Mouse (Mus musculus): Measurements from ENCODE around the gene Jmjd1c. TPM values are rescaled to one million over a fixed set of nuclear protein-coding genes. Genes with fewer than 3 reads are reported as not detected.

Gene Jmjd1c
- polyA plus RNA-seq, 1 experiment from 2014 or later, result 58.6 TPM

DNA sequence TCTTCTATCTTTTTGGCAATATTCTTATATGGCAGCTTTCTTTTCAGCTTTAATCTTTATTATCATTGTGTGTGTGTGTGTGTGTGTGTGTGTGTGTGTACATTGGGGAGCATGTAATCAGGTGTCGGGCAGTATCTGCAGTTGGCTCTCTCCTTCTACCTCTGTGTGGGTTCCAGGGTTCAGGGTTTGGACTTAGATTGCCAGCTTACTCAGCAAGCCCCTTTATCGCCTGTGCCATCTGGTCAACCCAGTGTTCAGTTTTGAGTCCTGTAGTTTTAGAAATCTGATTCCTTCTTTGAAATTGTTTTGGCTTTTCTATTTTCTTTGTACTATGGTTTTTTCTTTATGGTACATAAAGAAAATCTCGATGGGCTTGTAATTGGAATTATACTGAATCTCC lies 58.7 kb downstream of the Jmjd1c start:
- no peak for ATAC-seq (ENCODE audit: low FRiP score)
- Histone ChIP-seq H3K9me3 (no peaks in the 10 kb centered on the region), H3K9ac (no peak overlapping the region), H3K4me1 (no peaks in the 10 kb centered on the region), H3K36me3 (replicated peaks) (0 out of 2 replicates have a peak, but pooled peaks cover 3% of the 10 kb centered on the region), H3K27me3 (no peaks in the 10 kb centered on the region), H3K4me3 (replicated peaks) (no peak overlapping the region), H3K27ac (no peak overlapping the region), H3K4me2 (no peak overlapping the region)
- WGBS, result 98% methylated on average over 3 of the region's 3 CpGs

GRCm38 (mm10) chr10:67174049-67174448 lies 78.1 kb downstream of the Jmjd1c start:
- ATAC-seq (ENCODE audit: low FRiP score), result no peak
- no peak overlapping the region for H3K9ac ChIP-seq
- H3K4me3 ChIP-seq (replicated peaks), result no peak overlapping the region
- no peak overlapping the region for H3K4me2 ChIP-seq
- no peak overlapping the region for H3K27ac ChIP-seq
- WGBS, result 91% methylated on average over 1 of the region's 1 CpGs
- no peaks in the 10 kb centered on the region for H3K27me3 ChIP-seq
- H3K9me3 ChIP-seq, result no peaks in the 10 kb centered on the region
- no peaks in the 10 kb centered on the region for H3K4me1 ChIP-seq
- no peaks in the 10 kb centered on the region for H3K36me3 ChIP-seq (replicated peaks)

DNA sequence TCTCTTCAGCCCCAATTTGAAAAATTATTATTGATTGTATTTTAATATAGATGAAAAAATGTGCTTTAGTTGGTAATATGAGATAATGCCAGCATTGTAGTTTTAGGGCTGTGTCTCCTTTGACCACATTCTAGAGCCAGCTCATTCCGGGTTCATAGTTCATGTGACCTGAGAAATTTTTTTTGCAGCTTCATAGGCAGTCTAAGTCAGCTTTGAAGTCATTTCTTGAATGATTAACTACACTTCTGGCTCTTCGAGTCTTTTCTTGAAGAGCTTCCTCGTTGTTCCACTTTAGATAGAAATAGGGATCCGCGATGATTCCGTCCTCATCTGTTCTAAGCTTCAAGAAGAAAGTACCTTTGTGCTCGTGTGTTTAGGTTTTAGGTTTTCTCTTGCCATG lies 80.1 kb downstream of the Jmjd1c start:
- Histone ChIP-seq H3K9ac (no peak overlapping the region), H3K4me1 (no peaks in the 10 kb centered on the region), H3K4me3 (replicated peaks) (no peak overlapping the region), H3K27ac (no peak overlapping the region), H3K36me3 (replicated peaks) (no peaks in the 10 kb centered on the region), H3K4me2 (no peak overlapping the region), H3K27me3 (no peaks in the 10 kb centered on the region), H3K9me3 (no peaks in the 10 kb centered on the region)
- no peak for ATAC-seq (ENCODE audit: low FRiP score)
- WGBS, result 84% methylated on average over 7 of the region's 7 CpGs

DNA sequence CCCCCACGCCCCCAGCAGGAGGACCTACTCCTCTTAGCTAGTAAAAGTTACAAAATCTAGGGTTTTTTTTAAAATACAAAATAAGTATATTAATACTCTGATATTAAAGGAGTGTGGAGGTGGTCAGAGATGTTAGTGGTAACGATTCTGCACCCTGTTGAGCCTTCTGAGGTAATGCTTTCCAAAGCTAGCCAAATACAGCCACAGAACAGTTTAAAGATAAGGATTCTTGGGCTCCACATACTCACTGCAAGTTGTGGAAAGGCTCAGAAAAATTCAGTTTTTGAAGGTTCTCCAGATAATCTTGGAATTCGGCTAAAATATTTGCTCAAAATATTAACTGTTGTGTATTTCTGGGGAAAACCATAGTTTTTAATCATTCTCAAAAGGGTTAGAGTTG lies 81.0 kb downstream of the Jmjd1c start:
- Histone ChIP-seq H3K9me3 (no peaks in the 10 kb centered on the region), H3K27ac (no peak overlapping the region), H3K27me3 (no peaks in the 10 kb centered on the region), H3K4me3 (replicated peaks) (no peak overlapping the region), H3K9ac (no peak overlapping the region), H3K36me3 (replicated peaks) (no peaks in the 10 kb centered on the region), H3K4me1 (no peaks in the 10 kb centered on the region), H3K4me2 (no peak overlapping the region)
- WGBS, result 62% methylated on average over 3 of the region's 3 CpGs
- ATAC-seq (ENCODE audit: low FRiP score), result no peak

- H3K36me3 ChIP-seq (replicated peaks), result no peaks in the 10 kb centered on the region
- H3K27me3 ChIP-seq, result no peaks in the 10 kb centered on the region
- H3K4me3 ChIP-seq (replicated peaks), result no peak overlapping the region
- H3K9me3 ChIP-seq, result no peaks in the 10 kb centered on the region
- H3K4me2 ChIP-seq, result no peak overlapping the region
- no peak overlapping the region for H3K9ac ChIP-seq
- no peaks in the 10 kb centered on the region for H3K4me1 ChIP-seq
- 87% methylated on average over 4 of the region's 4 CpGs for WGBS
- H3K27ac ChIP-seq, result no peak overlapping the region
- no peak for ATAC-seq (ENCODE audit: low FRiP score)
Measured at GRCm38 (mm10) chr10:67177410-67177809, 81.5 kb downstream of the Jmjd1c start.

GRCm38 (mm10) chr10:67180021-67180420 lies 84.1 kb downstream of the Jmjd1c start:
- H3K27ac ChIP-seq, result no peak overlapping the region
- no peak for ATAC-seq (ENCODE audit: low FRiP score)
- no peak overlapping the region for H3K9ac ChIP-seq
- no peaks in the 10 kb centered on the region for H3K36me3 ChIP-seq (replicated peaks)
- no peak overlapping the region for H3K4me3 ChIP-seq (replicated peaks)
- WGBS, result 94% methylated on average over 8 of the region's 8 CpGs
- no peaks in the 10 kb centered on the region for H3K9me3 ChIP-seq
- H3K4me2 ChIP-seq, result no peak overlapping the region
- H3K27me3 ChIP-seq, result no peaks in the 10 kb centered on the region
- H3K4me1 ChIP-seq, result peaks cover 10% of the 10 kb centered on the region

DNA sequence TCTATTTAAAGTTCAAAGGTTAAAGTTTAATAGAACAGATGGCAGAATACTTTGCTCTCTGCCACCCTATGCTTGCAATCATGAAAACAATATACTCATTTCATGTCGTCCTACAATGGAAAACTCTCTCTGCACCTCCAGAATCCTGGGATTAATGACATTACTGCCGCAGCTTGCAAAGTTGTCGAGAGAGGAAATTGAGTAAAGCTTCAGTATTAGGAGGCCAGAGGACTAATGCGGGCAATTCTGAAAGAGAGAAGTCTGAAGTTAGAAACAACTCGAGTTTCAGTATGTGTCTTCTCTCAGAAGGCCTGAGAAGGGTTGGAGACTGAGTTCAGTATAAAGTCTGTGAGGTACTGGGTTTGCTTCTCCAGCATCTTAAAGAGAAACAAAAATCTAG lies 84.9 kb downstream of the Jmjd1c start:
- Histone ChIP-seq H3K27me3 (no peaks in the 10 kb centered on the region), H3K9ac (no peak overlapping the region), H3K36me3 (replicated peaks) (no peaks in the 10 kb centered on the region), H3K4me3 (replicated peaks) (no peak overlapping the region), H3K4me2 (no peak overlapping the region), H3K4me1 (peaks cover 10% of the 10 kb centered on the region), H3K9me3 (no peaks in the 10 kb centered on the region), H3K27ac (no peak overlapping the region)
- ATAC-seq (ENCODE audit: low FRiP score), result no peak
- WGBS, result 73% methylated on average over 5 of the region's 5 CpGs

- H3K27ac ChIP-seq, result no peak overlapping the region
- ATAC-seq (ENCODE audit: low FRiP score), result no peak
- H3K9ac ChIP-seq, result no peak overlapping the region
- H3K36me3 ChIP-seq (replicated peaks), result no peaks in the 10 kb centered on the region
- WGBS, result 76% methylated on average over 3 of the region's 3 CpGs
- H3K4me2 ChIP-seq, result no peak overlapping the region
- H3K9me3 ChIP-seq, result no peaks in the 10 kb centered on the region
- peaks cover 18% of the 10 kb centered on the region for H3K4me1 ChIP-seq
- H3K4me3 ChIP-seq (replicated peaks), result no peak overlapping the region
- no peaks in the 10 kb centered on the region for H3K27me3 ChIP-seq
Measured at GRCm38 (mm10) chr10:67182651-67183050, 86.7 kb downstream of the Jmjd1c start.

GRCm38 (mm10) chr10:67183086-67183485 lies 87.2 kb downstream of the Jmjd1c start:
- Histone ChIP-seq H3K4me2 (no peak overlapping the region), H3K27me3 (no peaks in the 10 kb centered on the region), H3K27ac (no peak overlapping the region), H3K4me3 (replicated peaks) (no peak overlapping the region), H3K36me3 (replicated peaks) (no peaks in the 10 kb centered on the region), H3K9ac (no peak overlapping the region), H3K9me3 (no peaks in the 10 kb centered on the region), H3K4me1 (peaks cover 22% of the 10 kb centered on the region)
- no peak for ATAC-seq (ENCODE audit: low FRiP score)
- 86% methylated on average over 1 of the region's 1 CpGs for WGBS

GRCm38 (mm10) chr10:67184441-67185070 lies 88.6 kb downstream of the Jmjd1c start:
- Histone ChIP-seq H3K4me2 (no peak overlapping the region), H3K9ac (no peak overlapping the region), H3K4me1 (peaks cover 25% of the 10 kb centered on the region), H3K27ac (no peak overlapping the region), H3K9me3 (no peaks in the 10 kb centered on the region), H3K36me3 (replicated peaks) (no peaks in the 10 kb centered on the region), H3K4me3 (replicated peaks) (no peak overlapping the region), H3K27me3 (no peaks in the 10 kb centered on the region)
- WGBS, result 44% methylated on average over 3 of the region's 3 CpGs
- no peak for ATAC-seq (ENCODE audit: low FRiP score)

GRCm38 (mm10) chr10:67185491-67186081 lies 89.7 kb downstream of the Jmjd1c start:
- H3K4me2 ChIP-seq, result peak overlapping the region; percentile 60
- peaks cover 25% of the 10 kb centered on the region for H3K4me1 ChIP-seq
- WGBS, result 0% methylated on average over 23 of the region's 23 CpGs
- H3K27me3 ChIP-seq, result no peaks in the 10 kb centered on the region
- peak overlapping the region; percentile 45 for H3K4me3 ChIP-seq (replicated peaks)
- H3K36me3 ChIP-seq (replicated peaks), result peaks cover 3% of the 10 kb centered on the region
- peak; percentile 89 for ATAC-seq (ENCODE audit: low FRiP score)
- H3K9ac ChIP-seq, result peak overlapping the region; percentile 56
- H3K27ac ChIP-seq, result peak overlapping the region; percentile 96
- H3K9me3 ChIP-seq, result no peaks in the 10 kb centered on the region

DNA sequence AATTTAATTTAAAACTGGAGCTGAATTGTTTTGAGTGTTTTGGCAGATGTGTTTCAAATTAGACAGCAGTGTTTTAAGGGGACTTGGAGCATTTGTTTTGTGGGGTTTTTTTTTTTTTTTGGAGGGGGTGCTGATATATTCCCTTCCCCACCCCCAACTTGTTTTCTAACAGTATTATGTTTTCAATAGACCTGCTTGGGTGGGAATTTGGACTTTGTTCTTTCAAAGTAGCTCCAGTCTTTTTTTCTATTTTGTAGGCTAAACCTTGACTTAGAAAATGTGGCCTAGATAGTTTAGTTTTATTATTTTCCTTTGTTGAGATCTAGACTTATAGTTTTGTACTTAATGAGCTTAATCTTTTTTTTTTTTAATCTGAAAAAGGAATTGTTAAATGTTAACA lies 90.6 kb downstream of the Jmjd1c start:
- ATAC-seq (ENCODE audit: low FRiP score), result no peak
- H3K36me3 ChIP-seq (replicated peaks), result peaks cover 3% of the 10 kb centered on the region
- peak overlapping the region; percentile 60 for H3K4me2 ChIP-seq
- H3K9me3 ChIP-seq, result no peaks in the 10 kb centered on the region
- no peaks in the 10 kb centered on the region for H3K27me3 ChIP-seq
- no peak overlapping the region for H3K27ac ChIP-seq
- H3K4me1 ChIP-seq, result peaks cover 25% of the 10 kb centered on the region
- H3K9ac ChIP-seq, result peak overlapping the region; percentile 42; the same call in 1 of the 2 replicates
- H3K4me3 ChIP-seq (replicated peaks), result peak overlapping the region; percentile 45

GRCm38 (mm10) chr10:67187001-67187453 lies 91.1 kb downstream of the Jmjd1c start:
- 7% methylated on average over 5 of the region's 5 CpGs for WGBS
- H3K27me3 ChIP-seq, result no peaks in the 10 kb centered on the region
- peak overlapping the region; percentile 31 for H3K4me3 ChIP-seq (replicated peaks)
- ATAC-seq (ENCODE audit: low FRiP score), result no peak
- peak overlapping the region; percentile 42; the same call in 1 of the 2 replicates for H3K9ac ChIP-seq
- peak overlapping the region; percentile 60 for H3K4me2 ChIP-seq
- peaks cover 25% of the 10 kb centered on the region for H3K4me1 ChIP-seq
- peaks cover 4% of the 10 kb centered on the region for H3K36me3 ChIP-seq (replicated peaks)
- H3K9me3 ChIP-seq, result no peaks in the 10 kb centered on the region
- H3K27ac ChIP-seq, result 0 out of 2 replicates have a peak overlapping the region, but pooled peaks have one; percentile 36
